Mouse (Mus musculus) liver, embryonic 18 days (tissue): ENCODE results near the gene Nol6. TPM values are rescaled to one million over a fixed set of nuclear protein-coding genes. Genes with fewer than 3 reads are reported as not detected.

Experiments used
- polyA plus RNA-seq: library from polyadenylated mRNA; depleted of rRNA; stranded (reverse); fragments of >200 nt; gene quantifications from 2 replicates; pipeline ENCODE4 v1.2.3, GENCODE M21; 2012; rRNA removed

The Nol6 gene
- 5.4 and 6.6 TPM in 2 replicates for polyA plus RNA-seq

DNA sequence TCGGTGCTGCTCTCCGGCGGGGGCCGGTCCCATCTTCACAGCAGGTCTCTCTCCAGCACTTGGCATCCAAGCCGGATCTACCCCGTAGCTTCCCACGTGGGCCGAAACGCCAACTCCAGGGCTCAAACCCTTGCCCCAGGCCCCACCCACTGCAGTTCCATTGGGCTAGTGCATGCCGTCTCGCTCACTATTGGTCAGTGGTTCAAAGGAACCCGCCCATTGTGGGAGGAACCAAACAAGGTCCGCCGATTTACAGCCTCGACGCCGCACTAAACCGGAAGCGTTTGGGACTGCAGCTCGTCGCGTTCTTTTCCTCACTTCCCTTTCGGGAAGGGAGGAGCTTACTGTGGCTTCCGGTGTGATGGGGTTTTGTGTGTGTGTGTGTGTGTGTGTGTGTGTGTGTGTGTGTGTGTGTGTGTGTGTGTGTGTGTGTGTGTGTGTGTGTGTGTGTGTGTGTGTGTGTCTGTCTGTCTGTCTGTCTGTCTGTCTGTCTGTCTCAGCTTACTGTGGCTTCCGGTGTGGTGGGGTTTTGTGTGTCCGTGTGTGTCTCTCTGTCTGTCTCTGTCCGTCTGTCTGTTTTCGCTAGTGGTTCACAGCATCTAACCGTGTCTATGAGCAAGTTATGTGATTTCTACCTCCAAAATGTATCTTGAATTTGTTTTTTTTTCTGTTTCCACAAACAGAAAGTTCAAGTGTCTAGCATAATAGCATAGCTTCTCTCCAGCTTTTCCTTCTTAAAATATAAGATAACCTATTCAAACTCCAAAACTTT, at the start of gene Nol6:
Gene Nol6 (minus strand): TSS at position 276 of the 772 bp plus-strand sequence.

DNA sequence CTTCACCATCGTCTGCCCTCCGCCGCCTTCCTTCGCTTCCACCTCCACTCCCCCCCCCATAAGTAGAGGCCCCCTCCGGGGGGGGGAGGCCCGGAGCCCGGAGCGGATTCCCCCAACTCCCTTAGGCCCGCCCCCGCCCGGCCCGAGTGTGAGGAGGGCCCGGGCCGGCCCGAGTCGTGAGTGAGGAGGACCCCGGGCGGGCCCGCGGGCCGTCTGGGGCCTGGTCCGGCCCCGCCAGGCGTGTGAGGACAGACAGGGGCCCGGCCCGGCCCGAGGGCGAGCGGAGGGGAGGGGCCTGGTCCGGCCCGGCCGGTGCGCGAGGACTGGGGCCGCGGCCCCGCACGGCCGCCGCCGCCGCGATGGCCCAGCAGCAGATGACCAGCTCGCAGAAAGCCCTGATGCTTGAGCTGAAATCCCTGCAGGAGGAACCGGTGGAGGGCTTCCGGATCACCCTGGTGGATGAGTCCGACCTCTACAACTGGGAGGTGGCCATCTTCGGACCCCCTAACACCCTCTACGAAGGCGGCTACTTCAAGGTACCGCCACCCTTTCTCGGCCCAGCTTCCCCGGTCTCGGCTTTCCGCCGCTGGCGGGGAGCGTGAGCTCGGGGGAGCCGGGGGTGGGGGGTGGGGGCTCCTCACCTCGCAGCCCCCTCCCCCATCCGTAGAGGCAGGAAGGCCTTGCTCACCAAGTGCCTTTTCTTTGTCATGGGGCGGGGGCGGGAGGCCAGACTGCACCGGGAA, 11.6 kb upstream of the Nol6 start, which contains the start of gene Ube2r2:
Gene Ube2r2 (plus strand): TSS at position 33 of the 743 bp plus-strand sequence.

GRCm38 (mm10) chr4:41097871-41098576, 26.2 kb downstream of the Nol6 start, which contains the start of gene Aqp3:
Gene Aqp3 (minus strand): TSS chr4:41098183.

Other genes with a start within 250 kb of the Nol6 start
- gene Spink4, start 204.4 kb downstream of the Nol6 start, polyA plus RNA-seq, result 0.59 and 1.0 TPM in 2 replicates
- 47.0 and 48.2 TPM in 2 replicates for gene Bag1, start 176.2 kb downstream of the Nol6 start, polyA plus RNA-seq
- gene Chmp5, start 176.0 kb downstream of the Nol6 start, polyA plus RNA-seq, result 30.9 and 31.1 TPM in 2 replicates
- gene Nfx1, start 153.5 kb downstream of the Nol6 start, polyA plus RNA-seq, result 20.6 and 23.4 TPM in 2 replicates
- gene Aqp7, start 76.3 kb downstream of the Nol6 start, polyA plus RNA-seq, result 1.0 and 1.2 TPM in 2 replicates
- 8.9 and 10.4 TPM in 2 replicates for gene Aqp3, start 26.3 kb downstream of the Nol6 start, polyA plus RNA-seq
- 49.8 and 63.0 TPM in 2 replicates for gene Ube2r2, start 11.3 kb upstream of the Nol6 start, polyA plus RNA-seq
- gene Ubap2, start 150.7 kb upstream of the Nol6 start, polyA plus RNA-seq, result 8.2 and 9.7 TPM in 2 replicates
- gene Dcaf12, start 190.4 kb upstream of the Nol6 start, polyA plus RNA-seq, result 26.1 and 26.8 TPM in 2 replicates
- gene Ubap1, start 224.5 kb upstream of the Nol6 start, polyA plus RNA-seq, result 18.2 and 20.4 TPM in 2 replicates